Mouse (Mus musculus): ENCODE data around the gene Gm6902. TPM values are rescaled to one million over a fixed set of nuclear protein-coding genes. Genes with fewer than 3 reads are reported as not detected.
"Not testable (repeated sequence)": the region's sequence is repeated elsewhere in the genome, so short reads cannot be mapped to it uniquely, and the experiment has no call there.

Gene Gm6902
- not detected for polyA plus RNA-seq (2017; shearing (Covaris generic))

DNA sequence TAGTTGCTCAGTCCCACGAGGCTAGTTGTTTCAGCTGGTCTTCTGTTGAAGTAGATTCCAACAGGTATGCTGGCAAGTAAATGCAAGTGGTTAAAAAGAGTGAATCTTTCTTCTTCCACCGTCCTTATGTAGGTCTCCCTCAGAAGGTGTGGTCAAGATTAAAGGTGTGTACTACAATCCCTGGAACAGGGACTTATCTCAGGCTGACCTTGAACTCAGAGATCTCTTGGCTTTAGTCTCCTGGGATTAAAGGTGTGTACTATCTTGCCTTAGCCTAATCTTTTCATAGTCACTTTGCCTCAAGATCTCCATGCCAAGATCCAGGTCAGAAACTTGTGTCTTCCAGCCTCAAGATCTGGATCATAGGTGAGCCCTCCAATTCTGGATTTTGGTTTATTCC is at the start of gene Gm6902:
TSS of gene Gm6902 (minus strand) at position 101 of the 400 bp plus-strand sequence.
- not testable (repeated sequence) for ATAC-seq

DNA sequence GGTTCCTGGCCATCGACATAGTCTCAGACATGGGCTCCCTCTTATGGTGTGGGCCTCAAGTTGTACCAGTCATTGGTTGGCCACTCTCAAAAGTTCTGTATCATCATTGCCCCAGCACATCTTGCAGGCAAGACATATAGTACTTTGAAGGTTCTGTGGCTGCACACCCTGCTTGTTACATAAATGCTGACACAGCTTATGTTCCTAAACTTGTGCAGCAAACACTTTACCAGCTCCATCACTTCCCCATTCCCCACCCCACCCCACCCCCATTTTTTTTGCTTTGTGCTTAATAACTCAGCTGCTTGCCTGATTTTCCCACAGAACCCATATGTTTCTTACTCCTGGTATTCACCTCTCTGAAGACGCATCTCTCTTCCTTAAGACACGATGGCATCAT is 22.2 kb upstream of the Gm6902 start, which contains the start of gene Nlrp4e:
TSS of gene Nlrp4e (plus strand) at position 301 of the 400 bp plus-strand sequence.
- not testable (repeated sequence) for ATAC-seq

- ATAC-seq = not testable (repeated sequence)
Measured at GRCm38 (mm10) chr7:23251582-23251981, 27.1 kb downstream of the Gm6902 start, which contains the start of gene Vmn1r166. Vmn1r166 (minus strand) TSS chr7:23251682.

Other genes starting within 250 kb of the Gm6902 start
- gene Vmn1r163, start 223.4 kb downstream of the Gm6902 start, polyA plus RNA-seq (2017; shearing (Covaris generic)) = not detected
- gene Gm8720, start 211.4 kb downstream of the Gm6902 start, polyA plus RNA-seq (2017; shearing (Covaris generic)) = not detected
- not detected for gene Gm10662, start 134.4 kb downstream of the Gm6902 start, polyA plus RNA-seq (2017; shearing (Covaris generic))
- not detected for gene Vmn1r165, start 61.6 kb downstream of the Gm6902 start, polyA plus RNA-seq (2017; shearing (Covaris generic))
- gene Vmn1r166, start 27.2 kb downstream of the Gm6902 start, polyA plus RNA-seq (2017; shearing (Covaris generic)) = not detected
- gene Nlrp4e, start 22.3 kb upstream of the Gm6902 start, polyA plus RNA-seq (2017; shearing (Covaris generic)) = not detected
- not detected for gene Nlrp5, start 107.0 kb upstream of the Gm6902 start, polyA plus RNA-seq (2017; shearing (Covaris generic))
- gene Vmn1r167, start 228.3 kb upstream of the Gm6902 start, polyA plus RNA-seq (2017; shearing (Covaris generic)) = not detected